Mouse (Mus musculus): ENCODE measurements around the gene Txk. TPM values are rescaled to one million over a fixed set of nuclear protein-coding genes. Genes with fewer than 3 reads are reported as not detected.

The Txk gene
- total RNA-seq (2015) (0.57 and 1.2 TPM in 2 replicates), total RNA-seq (2017) (0.08 and 0.41 TPM in 2 replicates)

DNA sequence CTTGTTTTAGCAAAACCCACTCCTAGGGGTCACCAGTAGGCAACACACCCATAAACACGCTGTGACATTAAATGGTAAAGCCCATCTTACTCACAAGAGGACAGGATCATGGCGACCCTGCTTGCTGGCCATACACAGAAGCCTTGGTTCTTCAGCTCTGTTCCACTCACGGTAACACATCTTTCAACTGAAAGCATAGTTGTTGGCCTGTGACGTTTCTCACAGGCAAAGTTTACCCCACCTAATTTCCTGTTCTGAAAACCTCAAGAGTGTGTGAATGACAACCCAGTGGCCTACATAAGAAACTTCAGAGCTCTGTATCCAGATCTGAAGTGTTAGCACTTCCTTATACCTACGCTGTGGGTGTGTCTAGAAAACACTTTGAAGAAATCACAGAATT lies at the start of gene Txk:
Gene Txk, minus strand, starts transcription at position 193 of the 400 bp plus-strand sequence.
- 0 out of 2 replicates have a peak, but pooled peaks have one; percentile 14 for ATAC-seq (replicated peaks; ENCODE audit: poor library complexity)

GRCm38 (mm10) chr5:72798563-72798962 lies 46.0 kb upstream of the Txk start:
- no peak for ATAC-seq (replicated peaks; ENCODE audit: poor library complexity)

- peak; percentile 92 for ATAC-seq (replicated peaks; ENCODE audit: poor library complexity)
Observed at GRCm38 (mm10) chr5:72796186-72796613, 43.6 kb upstream of the Txk start.

GRCm38 (mm10) chr5:72793309-72793850 lies 40.8 kb upstream of the Txk start:
- ATAC-seq (replicated peaks; ENCODE audit: poor library complexity), result no peak

- no peak for ATAC-seq (replicated peaks; ENCODE audit: poor library complexity)
Observed at GRCm38 (mm10) chr5:72791789-72792188, 39.2 kb upstream of the Txk start.

DNA sequence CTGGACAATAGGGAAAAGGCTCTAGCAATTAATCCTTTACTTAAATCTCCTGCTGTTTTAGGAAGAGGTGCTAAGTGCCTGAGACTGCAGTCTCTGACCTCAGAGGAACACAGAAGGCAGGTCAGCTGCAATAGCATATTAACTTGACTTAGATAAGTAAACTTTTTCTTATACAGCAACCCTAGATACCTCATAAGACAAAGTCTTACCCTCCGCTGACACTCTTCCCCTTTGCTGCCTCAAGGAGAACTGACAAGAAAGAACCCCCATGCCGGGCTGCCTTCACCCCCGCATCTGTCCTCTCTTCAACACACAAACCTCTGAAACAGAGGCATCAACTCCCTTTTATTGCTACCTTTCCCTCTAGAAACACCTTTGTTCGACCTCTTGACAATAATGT lies 38.8 kb upstream of the Txk start:
- no peak for ATAC-seq (replicated peaks; ENCODE audit: poor library complexity)

DNA sequence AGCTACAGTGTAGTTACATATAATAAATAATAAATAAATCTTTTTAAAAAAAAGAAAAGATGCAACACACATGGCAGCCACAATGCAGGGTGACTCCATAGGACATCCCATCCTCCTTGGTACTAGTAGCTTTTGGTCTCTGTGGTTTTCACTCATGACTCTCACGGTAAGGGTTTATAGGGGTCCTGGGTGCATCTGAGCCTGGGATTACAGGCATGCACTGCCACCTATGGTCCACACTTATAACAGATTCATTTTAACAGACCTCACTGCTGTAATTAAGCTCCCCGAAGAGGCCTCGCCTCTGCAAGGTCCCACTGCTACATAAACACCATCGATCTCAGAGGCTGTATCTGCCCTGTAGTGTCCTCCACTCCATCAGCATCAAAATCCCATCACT lies 32.9 kb upstream of the Txk start:
- ATAC-seq (replicated peaks; ENCODE audit: poor library complexity), result peak; percentile 26; the same call in 1 of the 2 replicates

DNA sequence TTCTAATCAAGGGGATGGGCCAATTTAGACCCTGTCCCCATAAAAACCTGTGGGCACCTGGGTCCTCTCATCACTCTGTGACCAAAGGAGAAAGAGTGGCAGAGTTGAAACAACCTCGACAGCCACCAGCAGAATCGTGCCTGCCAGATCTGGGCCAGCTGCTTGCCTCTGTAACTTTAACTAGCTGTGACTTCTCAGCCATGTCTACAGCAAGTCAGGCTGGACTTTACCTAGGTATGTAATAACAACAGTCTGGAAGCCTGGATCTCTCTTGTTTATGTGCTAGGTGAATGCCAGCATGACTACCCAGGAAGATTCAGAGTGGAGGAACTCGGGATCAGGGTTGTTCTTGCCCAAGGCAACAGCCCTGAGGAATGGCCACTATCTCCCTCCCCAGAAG lies 32.1 kb upstream of the Txk start:
- no peak for ATAC-seq (replicated peaks; ENCODE audit: poor library complexity)

DNA sequence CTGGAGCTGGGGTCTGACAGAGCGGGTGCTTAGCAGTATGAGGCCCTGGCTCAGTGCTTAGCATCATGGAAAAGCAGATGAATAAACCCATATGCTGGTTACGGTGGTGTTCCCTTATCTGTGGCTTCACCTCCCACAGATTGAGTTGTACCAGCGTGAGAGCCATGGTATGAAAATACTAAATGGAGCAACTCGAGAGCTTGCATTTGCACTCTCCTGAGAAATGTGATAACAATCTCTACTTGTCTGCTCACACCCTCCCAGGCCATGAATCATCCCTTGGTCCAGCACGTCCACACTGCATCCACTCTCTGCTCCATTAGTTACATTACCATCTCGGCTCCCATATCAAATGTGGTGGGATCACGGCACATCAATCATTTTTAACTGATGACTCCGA lies 31.4 kb upstream of the Txk start:
- ATAC-seq (replicated peaks; ENCODE audit: poor library complexity), result 0 out of 2 replicates have a peak, but pooled peaks have one; percentile 41

DNA sequence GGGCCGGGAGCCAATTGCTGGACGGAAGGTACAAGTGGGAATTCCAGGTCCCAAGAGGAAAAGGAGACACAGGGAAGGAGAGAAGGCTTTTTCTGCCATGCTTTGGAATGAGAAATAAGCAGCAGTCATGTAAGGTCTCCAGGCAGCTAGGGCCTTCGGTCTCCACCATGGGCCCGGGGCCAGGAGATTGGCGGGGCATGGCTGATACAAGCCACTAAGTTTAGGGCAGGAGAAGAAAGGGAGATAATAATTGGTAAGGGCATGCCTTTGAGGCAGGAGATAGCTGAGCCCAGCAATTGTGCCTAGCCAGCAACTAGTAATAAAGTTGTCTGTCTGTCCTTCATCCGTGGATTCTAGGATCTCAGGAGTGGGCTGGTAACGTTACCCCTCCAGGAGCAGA lies 30.5 kb upstream of the Txk start:
- ATAC-seq (replicated peaks; ENCODE audit: poor library complexity), result peak; percentile 84

DNA sequence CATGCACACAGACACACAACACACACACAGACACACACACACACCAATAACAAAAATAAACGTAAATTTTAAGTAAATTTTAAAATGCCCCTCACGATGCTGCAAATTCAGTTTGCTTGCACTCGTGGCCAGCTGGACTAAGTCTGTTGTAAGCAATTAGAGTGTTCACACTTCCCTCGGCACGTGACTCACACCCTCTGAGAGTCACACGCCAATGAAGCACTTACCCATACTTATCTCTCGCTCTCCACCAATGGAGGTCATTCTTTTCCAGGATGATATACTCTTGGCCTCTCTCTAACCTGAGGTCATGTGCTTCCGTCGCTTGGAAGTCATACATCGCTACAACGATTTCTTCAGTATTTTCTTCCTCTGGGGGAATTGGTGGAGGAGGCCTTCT lies 29.2 kb upstream of the Txk start:
- no peak for ATAC-seq (replicated peaks; ENCODE audit: poor library complexity)

DNA sequence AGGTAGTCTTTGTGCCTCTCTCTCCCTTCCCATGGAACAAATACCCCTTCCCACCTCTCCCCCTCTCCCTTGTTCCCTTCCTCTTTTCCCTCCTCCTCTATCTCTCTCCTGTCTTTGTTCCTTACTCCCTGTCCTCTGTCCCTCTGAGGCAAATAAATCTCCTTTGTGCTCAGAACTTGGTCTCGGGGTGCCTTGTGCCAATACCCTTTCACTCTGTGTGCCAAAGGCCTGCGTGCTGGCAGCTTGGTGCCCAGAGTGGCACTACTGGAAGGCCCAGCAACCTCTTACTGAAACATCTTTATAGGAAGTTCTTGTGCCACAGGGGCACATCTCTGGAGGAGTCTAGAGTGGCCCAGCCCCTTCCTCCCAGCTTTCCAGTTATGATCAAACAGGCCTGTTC lies 24.0 kb upstream of the Txk start:
- ATAC-seq (replicated peaks; ENCODE audit: poor library complexity), result no peak

- ATAC-seq (replicated peaks; ENCODE audit: poor library complexity), result no peak
Observed at GRCm38 (mm10) chr5:72776127-72776526, 23.6 kb upstream of the Txk start.

DNA sequence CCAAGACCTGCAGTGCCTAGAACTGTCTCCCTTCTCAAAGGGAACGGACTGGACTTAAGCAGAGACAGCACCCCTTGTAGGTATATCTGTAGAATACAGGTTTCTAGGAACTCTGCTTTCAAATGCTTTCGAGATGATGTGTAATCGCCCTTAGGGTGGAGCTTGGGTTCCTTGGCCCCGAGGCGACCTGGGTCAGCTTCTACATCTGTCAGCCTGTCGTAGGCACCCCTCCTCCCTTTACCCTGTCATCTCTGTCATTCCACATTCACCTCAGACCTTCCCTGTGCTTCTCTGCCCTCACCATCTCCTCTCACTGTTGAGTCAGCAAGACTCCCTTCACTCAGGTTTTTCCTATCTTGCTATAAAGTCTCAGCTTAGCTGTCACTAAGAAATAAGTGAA lies 17.3 kb upstream of the Txk start:
- no peak for ATAC-seq (replicated peaks; ENCODE audit: poor library complexity)

DNA sequence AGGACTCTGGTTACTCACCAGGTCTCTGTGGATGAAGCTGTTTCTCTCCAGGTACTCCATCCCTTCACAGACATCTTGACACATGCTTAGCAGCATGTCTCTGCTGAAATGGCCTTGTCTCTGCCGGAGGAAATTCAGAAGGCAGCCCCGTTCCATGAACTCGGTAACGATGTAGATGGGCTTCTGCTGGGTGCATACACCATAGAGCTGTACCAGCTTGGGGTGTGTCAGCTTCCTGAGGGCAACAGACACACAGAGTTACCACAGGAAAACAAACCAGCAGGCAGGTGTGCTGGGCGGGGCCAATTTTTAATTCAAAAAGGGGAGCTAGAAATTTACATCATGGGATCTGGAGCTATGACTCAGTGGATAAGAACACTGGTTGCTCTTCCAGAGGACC lies 11.0 kb upstream of the Txk start:
- ATAC-seq (replicated peaks; ENCODE audit: poor library complexity), result no peak

GRCm38 (mm10) chr5:72763025-72763424 lies 10.4 kb upstream of the Txk start:
- ATAC-seq (replicated peaks; ENCODE audit: poor library complexity), result peak; percentile 73

DNA sequence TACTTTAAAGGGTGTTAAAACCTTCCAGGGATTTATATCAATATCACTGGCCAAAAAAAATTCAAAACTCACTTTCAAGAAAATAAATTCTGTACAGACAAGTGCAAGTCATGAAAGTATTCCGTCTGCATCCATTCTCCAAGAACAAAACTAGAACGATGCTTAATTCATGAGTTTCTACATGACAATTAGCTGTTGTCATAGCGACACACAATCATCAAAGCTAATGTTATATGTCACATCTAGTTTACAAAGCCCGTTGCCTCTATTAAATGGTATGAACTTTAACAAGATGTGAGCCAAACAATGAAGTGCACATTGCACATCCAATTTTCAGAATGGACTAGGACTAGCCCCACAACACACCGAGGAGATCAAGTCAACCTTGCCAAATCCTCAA lies 9.2 kb upstream of the Txk start:
- ATAC-seq (replicated peaks; ENCODE audit: poor library complexity), result no peak

DNA sequence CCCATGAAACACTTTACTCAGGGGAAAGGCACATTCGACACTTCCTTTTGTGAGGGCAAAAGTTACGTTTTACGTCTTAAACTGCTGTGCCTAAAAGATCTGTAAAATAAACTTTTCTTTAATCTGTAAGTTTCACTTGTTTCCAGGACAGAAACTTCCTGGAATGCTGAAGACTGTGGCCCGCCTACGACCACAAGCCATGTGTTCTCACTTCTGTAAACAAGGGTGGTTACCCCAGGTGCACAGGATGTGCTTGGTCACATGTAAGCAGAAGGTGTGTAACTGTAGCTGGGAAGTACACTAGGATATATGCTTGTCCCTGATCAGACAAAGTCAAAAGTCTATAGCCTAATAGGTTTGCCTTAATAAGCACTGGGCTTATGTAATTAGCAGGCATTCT lies 8.7 kb upstream of the Txk start:
- 0 out of 2 replicates have a peak, but pooled peaks have one; percentile 21 for ATAC-seq (replicated peaks; ENCODE audit: poor library complexity)

DNA sequence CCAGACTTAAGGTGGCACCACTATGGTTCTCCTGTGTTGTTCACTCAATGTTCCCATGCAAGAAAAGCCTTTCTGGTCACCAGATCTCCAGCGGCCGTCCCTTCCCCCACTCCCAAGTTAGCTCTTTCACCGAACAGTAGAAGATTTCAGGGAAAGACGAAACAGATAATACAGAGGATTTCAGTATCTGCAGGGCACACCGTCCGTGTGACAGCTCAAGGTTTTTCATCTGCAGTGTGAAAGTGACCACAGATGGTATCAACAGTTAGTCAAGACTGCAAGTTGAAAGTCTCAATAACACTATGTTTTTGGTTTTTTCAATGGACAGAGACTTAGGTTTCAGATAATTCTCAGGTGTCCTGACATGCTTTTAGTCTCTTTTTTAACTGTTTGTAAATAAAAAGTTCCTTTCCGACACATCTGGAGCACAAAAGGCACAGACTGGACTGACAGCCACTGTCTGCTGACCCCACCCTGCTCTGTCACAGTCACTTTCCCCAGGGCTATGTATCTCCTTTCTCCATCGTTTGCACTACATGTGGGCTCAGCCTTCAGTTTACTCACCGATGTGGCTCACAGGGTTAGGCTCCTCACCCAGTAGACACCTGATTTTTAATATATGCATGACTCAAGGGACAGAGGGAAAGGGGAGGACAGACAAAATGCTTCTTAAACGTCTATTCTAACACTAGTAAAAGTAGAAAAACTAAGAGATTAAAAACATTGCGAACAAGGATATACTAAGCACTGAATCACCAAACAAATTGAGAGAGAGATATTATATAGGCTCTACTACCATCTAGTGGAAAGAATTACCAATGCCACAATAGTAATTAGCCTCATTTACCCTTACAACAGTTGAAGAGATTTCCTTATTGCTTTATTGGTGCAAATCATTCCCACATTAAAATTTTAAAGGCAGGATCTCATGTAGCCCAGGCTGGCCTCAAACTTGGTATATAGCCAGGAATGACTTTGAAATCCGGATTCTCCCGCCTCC lies 6.6 kb upstream of the Txk start:
- ATAC-seq (replicated peaks; ENCODE audit: poor library complexity), result peak; percentile 65

- 0 out of 2 replicates have a peak, but pooled peaks have one; percentile 20 for ATAC-seq (replicated peaks; ENCODE audit: poor library complexity)
Observed at GRCm38 (mm10) chr5:72757155-72757773, 4.7 kb upstream of the Txk start.

- ATAC-seq (replicated peaks; ENCODE audit: poor library complexity), result no peak
Observed at GRCm38 (mm10) chr5:72755941-72756340, 3.4 kb upstream of the Txk start.

- no peak for ATAC-seq (replicated peaks; ENCODE audit: poor library complexity)
Observed at GRCm38 (mm10) chr5:72755035-72755434, 2.5 kb upstream of the Txk start.
